Mouse (Mus musculus) CD4-positive, CD25-positive, alpha-beta regulatory T cell (primary cell): ENCODE data around the gene Fam89b. TPM values are rescaled to one million over a fixed set of nuclear protein-coding genes. Genes with fewer than 3 reads are reported as not detected.

Experiments
- polyA plus RNA-seq: library from polyadenylated mRNA; unstranded; fragments of 100-300 nt; shearing (Covaris generic); gene quantifications from one replicate; pipeline ENCODE4 v1.2.1, GENCODE M21; 2017

Fam89b gene
- polyA plus RNA-seq, result 107 TPM

DNA sequence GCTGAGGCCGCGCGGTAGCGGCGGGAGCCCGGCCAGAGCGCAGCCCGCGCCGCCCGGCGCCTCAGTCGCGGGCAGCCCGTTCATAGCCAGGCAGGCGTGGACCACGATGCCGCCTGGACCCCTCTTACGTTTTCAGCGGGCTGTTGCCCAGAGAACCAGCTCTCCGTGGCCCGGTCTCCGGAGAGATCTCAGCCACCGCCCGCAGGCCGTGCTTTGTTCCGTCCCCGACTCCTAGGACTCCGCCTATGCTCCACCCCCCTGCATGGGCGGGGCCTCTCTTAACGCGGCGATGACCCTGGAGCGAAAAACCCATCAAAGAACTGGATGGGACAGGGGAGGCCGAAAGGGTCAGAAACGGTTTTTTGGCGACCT, at the start of gene Fam89b:
Gene Fam89b, minus strand, starts transcription at position 210 of the 372 bp plus-strand sequence.

GRCm38 (mm10) chr19:5770925-5771860, 41.7 kb upstream of the Fam89b start, which contains the start of gene Scyl1:
Gene Scyl1, minus strand, starts transcription at chr19:5771419.

DNA sequence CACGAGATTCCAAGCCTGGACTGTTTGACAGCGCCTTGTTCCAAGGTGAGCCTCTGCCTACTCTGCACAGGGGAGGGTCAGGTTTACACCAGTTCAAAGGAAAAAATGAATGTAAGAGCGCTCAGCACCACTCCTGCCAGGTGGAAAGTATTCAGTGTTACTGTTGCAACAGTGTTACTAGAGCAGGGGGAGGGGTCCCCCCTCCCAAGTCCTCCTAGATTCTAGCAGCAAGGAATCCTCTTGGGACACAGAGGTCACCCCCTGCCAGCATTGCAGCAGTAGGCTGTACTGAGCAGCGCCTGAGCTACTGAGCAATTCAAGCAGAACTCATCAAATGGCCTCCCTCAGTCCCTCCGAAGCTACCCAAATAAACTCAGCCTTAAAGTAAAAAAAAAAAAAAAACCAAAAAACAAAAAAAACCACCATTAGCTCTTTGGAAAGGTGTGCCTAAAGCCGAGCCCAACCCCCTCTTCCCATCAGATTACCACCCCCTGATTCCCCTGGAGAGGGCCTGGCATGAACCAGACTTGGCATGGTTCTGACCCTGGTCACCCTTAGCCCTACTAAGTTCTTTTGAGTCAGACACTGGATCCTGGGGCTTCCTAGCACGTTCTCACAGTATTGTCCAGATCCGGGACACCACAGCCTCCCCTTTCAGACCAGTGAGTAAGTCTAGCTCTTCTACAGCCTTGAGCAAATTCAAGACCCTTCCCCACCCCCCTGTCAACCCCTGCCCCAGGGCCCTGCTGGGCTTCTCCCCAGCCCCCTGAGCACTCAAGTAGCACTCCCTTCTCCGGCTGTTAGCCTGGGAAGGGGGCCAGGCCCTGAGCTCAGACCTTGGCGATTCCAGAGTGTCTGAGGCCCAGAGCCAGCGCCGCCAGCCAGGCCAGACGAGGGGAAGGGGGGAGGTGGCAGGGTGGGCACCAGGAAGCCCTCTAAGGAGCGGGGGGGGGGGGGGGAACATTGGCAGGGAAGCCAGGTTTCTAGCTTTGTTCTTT, 11.2 kb upstream of the Fam89b start, which contains the start of gene Ltbp3:
Gene Ltbp3, plus strand, starts transcription at position 585 of the 998 bp plus-strand sequence.

DNA sequence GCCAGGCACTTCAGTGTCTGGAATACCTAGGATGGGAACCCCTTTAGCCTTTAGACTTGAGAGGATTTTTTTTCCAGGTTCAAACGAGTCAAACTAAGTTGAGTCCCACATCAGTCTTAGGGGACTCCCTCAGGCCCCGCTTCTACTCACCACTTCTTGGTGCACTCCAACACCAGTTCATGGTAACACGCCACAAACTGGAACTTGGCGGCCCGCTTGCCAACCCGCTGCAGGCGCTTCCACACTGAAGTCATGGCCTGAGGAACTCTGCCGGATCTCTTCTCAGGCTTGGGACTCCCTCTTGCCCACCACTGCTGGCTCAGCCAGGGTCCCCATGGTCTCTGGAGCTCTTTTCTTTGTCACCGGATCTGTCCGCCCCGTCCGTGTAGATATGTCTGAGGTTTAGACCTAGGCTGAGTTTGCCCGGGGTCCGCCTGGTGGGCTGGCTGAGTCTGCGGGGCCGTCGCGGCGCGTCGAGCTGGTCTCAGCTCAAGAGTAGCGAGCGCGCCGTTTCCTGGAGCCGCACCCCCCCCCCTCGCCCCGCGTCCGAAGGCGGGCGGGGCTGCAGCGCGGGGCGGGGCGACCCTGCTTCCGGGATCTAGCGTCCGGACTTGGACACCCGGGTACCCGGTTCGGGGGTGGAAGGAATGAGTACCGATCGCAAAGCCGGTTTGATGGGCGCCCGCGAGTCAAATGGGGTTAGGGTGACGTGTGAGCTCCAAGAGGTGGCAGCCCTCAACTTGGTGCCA, 3.5 kb downstream of the Fam89b start, which contains the start of gene Ehbp1l1:
Gene Ehbp1l1, minus strand, starts transcription at position 551 of the 749 bp plus-strand sequence.

GRCm38 (mm10) chr19:5704163-5704800, 25.2 kb downstream of the Fam89b start, which contains the start of gene Kcnk7:
Gene Kcnk7, plus strand, starts transcription at chr19:5704367.

GRCm38 (mm10) chr19:5688200-5689087, 41.0 kb downstream of the Fam89b start, which contains the start of the genes Map3k11 and Pcnx3:
Gene Map3k11, plus strand, starts transcription at chr19:5688742.
Gene Pcnx3, minus strand, starts transcription at chr19:5688908.

Other genes with a start within 250 kb of the Fam89b start
- gene Mus81, start 241.3 kb downstream of the Fam89b start, polyA plus RNA-seq, result 81.5 TPM
- 3,756 TPM for gene Cfl1, start 239.2 kb downstream of the Fam89b start, polyA plus RNA-seq
- not detected for gene 1700020D05Rik, start 225.9 kb downstream of the Fam89b start, polyA plus RNA-seq
- gene Snx32, start 219.1 kb downstream of the Fam89b start, polyA plus RNA-seq, result 17.4 TPM
- gene Ovol1, start 169.0 kb downstream of the Fam89b start, polyA plus RNA-seq, result not detected
- gene Ap5b1, start 161.6 kb downstream of the Fam89b start, polyA plus RNA-seq, result 18.3 TPM
- 127 TPM for gene Rnaseh2c, start 127.8 kb downstream of the Fam89b start, polyA plus RNA-seq
- 56.1 TPM for gene Kat5, start 119.4 kb downstream of the Fam89b start, polyA plus RNA-seq
- gene Rela, start 92.2 kb downstream of the Fam89b start, polyA plus RNA-seq, result 180 TPM
- 265 TPM for gene Sipa1, start 65.9 kb downstream of the Fam89b start, polyA plus RNA-seq
- 69.2 TPM for gene Map3k11, start 40.9 kb downstream of the Fam89b start, polyA plus RNA-seq
- gene Pcnx3, start 40.7 kb downstream of the Fam89b start, polyA plus RNA-seq, result 55.9 TPM
- gene Kcnk7, start 25.3 kb downstream of the Fam89b start, polyA plus RNA-seq, result 1.5 TPM
- 51.3 TPM for gene Ehbp1l1, start 3.3 kb downstream of the Fam89b start, polyA plus RNA-seq
- 0.48 TPM for gene Ltbp3, start 11.3 kb upstream of the Fam89b start, polyA plus RNA-seq
- 66.3 TPM for gene Scyl1, start 41.8 kb upstream of the Fam89b start, polyA plus RNA-seq
- gene Frmd8, start 145.6 kb upstream of the Fam89b start, polyA plus RNA-seq, result 290 TPM
- 41.9 TPM for gene Slc25a45, start 148.2 kb upstream of the Fam89b start, polyA plus RNA-seq
- 0.36 TPM for gene Tigd3, start 164.5 kb upstream of the Fam89b start, polyA plus RNA-seq
- gene Dpf2, start 183.4 kb upstream of the Fam89b start, polyA plus RNA-seq, result 176 TPM
- gene Cdc42ep2, start 195.2 kb upstream of the Fam89b start, polyA plus RNA-seq, result 0.16 TPM
- 46.0 TPM for gene Pola2, start 234.5 kb upstream of the Fam89b start, polyA plus RNA-seq